Mouse (Mus musculus) heart, embryonic 13.5 days (tissue): ENCODE measurements around the gene Hnrnpa3. TPM values are rescaled to one million over a fixed set of nuclear protein-coding genes. Genes with fewer than 3 reads are reported as not detected.
"Not testable (repeated sequence)": the region's sequence is repeated elsewhere in the genome, so short reads cannot be mapped to it uniquely, and the experiment has no call there.

Experiments used
- ATAC-seq: fragments of 200-750 bp; cut with Nextera tagmentation; 2 replicates; pipeline ENCODE4 v1.8.0; 2017; ENCODE audit warnings: moderate TSS enrichment; ENCODE audit not compliant: insufficient number of reproducible peaks, low FRiP score, low TSS enrichment; ENCODE audit errors: extremely low read depth
- H3K27ac ChIP-seq: fragments of 300-500 bp; sonication (generic); replicated peaks from 2 replicates; pipeline ENCODE4 v1.5.1; 2015; ENCODE audit warnings: moderate library complexity, mild to moderate bottlenecking, inconsistent platforms
- H3K27me3 ChIP-seq: fragments of 300-500 bp; sonication (generic); replicated peaks from 2 replicates; pipeline ENCODE4 v1.6.1; 2015; ENCODE audit warnings: mild to moderate bottlenecking, inconsistent platforms
- H3K36me3 ChIP-seq: fragments of 300-500 bp; sonication (generic); 2 replicates; pipeline ENCODE4 v1.6.1; 2015; ENCODE audit warnings: mild to moderate bottlenecking, inconsistent platforms
- H3K4me1 ChIP-seq: fragments of 300-500 bp; sonication (generic); 2 replicates; pipeline ENCODE4 v1.6.1; 2015; ENCODE audit warnings: inconsistent platforms
- H3K4me2 ChIP-seq: fragments of 300-500 bp; sonication (generic); 2 replicates; pipeline ENCODE4 v1.6.1; 2015; ENCODE audit warnings: inconsistent platforms, mild to moderate bottlenecking, moderate library complexity
- H3K4me3 ChIP-seq: fragments of 300-500 bp; sonication (generic); 2 replicates; pipeline ENCODE4 v1.5.1; 2015; ENCODE audit warnings: moderate library complexity, mild to moderate bottlenecking, inconsistent platforms
- H3K9ac ChIP-seq: fragments of 300-500 bp; sonication (generic); 2 replicates; pipeline ENCODE4 v1.6.1; 2015; ENCODE audit warnings: inconsistent platforms, mild to moderate bottlenecking, moderate library complexity
- H3K9me3 ChIP-seq: fragments of 300-500 bp; sonication (generic); 2 replicates; pipeline ENCODE4 v1.6.1; 2016; ENCODE audit warnings: inconsistent platforms
- WGBS: fragments of 180-500 bp; shearing (Covaris S2); methylation state at CpG from one replicate; pipeline ENCODE4 v1.1.7; 2015; ENCODE audit warnings: mixed read lengths; 5-methylcytosine and 5-hydroxymethylcytosine counted together
- polyA plus RNA-seq: library from polyadenylated mRNA; unstranded; fragments of >200 nt; fragmentation: Nextera tagmentation; extraction: Ambion mirVana; gene quantifications from 2 replicates; pipeline ENCODE4 v1.2.1, GENCODE M21; 2015

Hnrnpa3 gene
- polyA plus RNA-seq, 1 experiment from 2014 or later = 188 TPM

DNA sequence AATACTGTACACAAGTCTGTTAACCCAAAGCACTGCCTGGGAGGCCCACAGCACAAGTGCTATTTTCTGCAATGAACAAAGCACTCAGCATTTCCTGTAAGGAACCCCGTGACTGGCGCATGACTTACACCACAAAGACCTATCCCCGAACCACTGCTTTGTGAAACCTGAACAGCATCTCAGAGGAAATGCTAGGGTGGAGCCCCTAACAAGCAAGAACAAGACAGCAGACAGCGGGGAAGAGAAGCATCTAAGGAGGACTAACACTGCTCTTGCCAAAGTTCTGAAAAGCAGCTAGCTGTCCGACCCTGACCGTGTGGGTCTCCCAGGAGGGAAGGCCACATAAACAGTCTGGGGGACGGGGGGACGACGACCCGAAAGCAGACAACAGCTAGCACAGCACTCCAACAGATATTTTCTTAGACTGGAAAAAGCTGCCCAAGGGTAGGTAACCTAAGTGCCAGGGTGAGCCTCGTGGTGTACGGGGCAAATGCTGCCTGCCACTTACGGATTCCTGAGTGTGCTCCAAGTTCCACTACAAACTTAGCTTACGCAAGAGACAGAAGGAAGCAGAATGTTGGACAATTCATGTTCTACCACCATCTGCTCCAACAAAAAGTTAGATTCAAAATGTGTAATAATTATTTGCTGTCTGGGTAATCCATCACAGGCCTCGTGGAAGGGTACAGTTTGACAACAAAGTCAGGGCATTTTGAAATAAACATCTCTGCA, 24.1 kb downstream of the Hnrnpa3 start:
- peak overlapping the region; percentile 24 for H3K9ac ChIP-seq
- 49% methylated on average over 15 of the region's 15 CpGs for WGBS
- peak overlapping the region; percentile 30 for H3K4me2 ChIP-seq
- H3K4me1 ChIP-seq = peaks cover 77% of the 10 kb centered on the region
- H3K36me3 ChIP-seq = peaks cover 11% of the 10 kb centered on the region
- ATAC-seq = no peak
- H3K27me3 ChIP-seq = no peaks in the 10 kb centered on the region
- peak overlapping the region; percentile 87 for H3K27ac ChIP-seq
- H3K9me3 ChIP-seq = no peaks in the 10 kb centered on the region
- no peak overlapping the region for H3K4me3 ChIP-seq

DNA sequence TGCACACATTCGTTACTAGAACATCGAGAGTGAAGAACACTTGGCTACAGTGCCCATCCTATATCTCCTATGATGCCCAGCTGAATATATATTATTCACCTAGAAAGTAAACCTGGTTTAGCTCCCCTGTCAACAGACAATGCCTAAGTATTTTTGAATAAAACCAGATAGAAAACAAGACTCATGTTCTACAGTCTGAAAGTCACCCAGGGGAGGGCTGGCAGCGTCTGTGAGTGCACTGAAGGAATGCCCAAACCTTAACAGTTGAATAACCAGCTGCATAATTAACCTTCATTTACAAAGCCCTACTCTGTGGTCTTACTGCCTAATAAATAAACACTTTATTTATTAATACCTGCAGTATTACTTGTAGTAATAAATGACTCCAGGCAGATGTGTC, 25.5 kb downstream of the Hnrnpa3 start:
- no peak for ATAC-seq
- Histone ChIP-seq H3K4me1 (peaks cover 91% of the 10 kb centered on the region), H3K27ac (no peak overlapping the region), H3K36me3 (no peaks in the 10 kb centered on the region), H3K27me3 (no peaks in the 10 kb centered on the region), H3K9me3 (no peaks in the 10 kb centered on the region), H3K4me3 (no peak overlapping the region), H3K4me2 (no peak overlapping the region), H3K9ac (no peak overlapping the region)
- 80% methylated on average over 3 of the region's 3 CpGs for WGBS

DNA sequence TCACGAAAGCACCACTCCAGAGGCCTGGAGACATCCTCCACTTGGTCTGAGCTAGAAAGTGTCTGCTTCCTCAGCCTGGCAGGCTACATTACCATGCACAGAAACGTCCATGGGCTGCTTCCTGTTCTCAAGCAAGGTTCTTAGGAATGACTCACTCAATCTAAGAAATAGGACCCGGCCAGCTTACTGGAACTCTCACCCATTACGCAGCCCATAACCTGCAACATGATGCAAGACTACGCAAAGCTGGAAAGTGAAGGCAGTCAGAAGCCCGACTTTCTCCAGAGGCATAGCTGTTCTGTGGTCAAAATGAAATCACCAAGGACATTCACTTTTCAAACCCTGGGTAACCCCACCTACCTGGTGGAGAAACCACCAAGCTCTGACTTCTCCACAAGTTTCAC, 26.4 kb downstream of the Hnrnpa3 start:
- no peaks in the 10 kb centered on the region for H3K9me3 ChIP-seq
- H3K4me3 ChIP-seq = no peak overlapping the region
- H3K4me2 ChIP-seq = no peak overlapping the region
- WGBS = 58% methylated on average over 6 of the region's 6 CpGs
- ATAC-seq = no peak
- peaks cover 97% of the 10 kb centered on the region for H3K4me1 ChIP-seq
- no peaks in the 10 kb centered on the region for H3K36me3 ChIP-seq
- 0 out of 2 replicates have a peak overlapping the region, but pooled peaks have one; percentile 55 for H3K9ac ChIP-seq
- H3K27me3 ChIP-seq = no peaks in the 10 kb centered on the region
- H3K27ac ChIP-seq = 0 out of 2 replicates have a peak overlapping the region, but pooled peaks have one; percentile 16

DNA sequence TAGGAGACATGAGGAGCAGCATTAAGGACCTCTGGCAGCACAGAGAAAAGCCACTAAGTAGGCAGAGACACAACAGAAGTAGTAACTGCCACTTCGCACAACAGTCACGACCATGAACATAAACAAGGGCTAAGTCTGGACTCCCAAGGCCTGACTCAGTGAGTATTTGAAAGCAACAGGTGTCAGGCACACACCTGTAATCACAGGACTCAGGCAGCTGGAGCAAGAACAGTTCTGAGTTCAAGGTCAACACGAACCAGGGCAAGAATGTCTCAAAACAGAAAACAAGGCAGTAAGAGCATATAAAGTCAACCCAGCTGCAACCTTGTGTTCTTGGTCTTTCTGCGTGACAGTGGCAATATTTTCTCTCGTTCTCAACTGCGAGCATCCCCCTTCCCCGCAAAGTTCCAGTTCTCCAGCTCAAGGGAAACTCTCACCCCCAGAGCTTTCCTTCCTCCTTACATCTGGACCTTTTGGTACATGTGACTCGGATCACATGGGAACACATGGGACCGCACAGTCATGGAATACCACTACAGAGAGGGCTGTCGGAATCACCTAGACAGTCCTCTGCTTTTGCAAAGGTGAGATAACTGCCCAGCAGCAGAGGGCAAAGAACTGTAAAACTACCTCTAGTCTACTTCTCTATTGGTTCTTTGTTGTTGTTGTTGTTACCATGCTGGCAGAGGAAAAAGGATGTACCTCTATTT, 28.1 kb downstream of the Hnrnpa3 start:
- Histone ChIP-seq H3K9me3 (no peaks in the 10 kb centered on the region), H3K4me3 (no peak overlapping the region), H3K4me2 (no peak overlapping the region), H3K36me3 (no peaks in the 10 kb centered on the region), H3K4me1 (peaks cover 96% of the 10 kb centered on the region), H3K9ac (no peak overlapping the region), H3K27ac (no peak overlapping the region), H3K27me3 (no peaks in the 10 kb centered on the region)
- WGBS = 83% methylated on average over 10 of the region's 10 CpGs
- ATAC-seq = no peak

DNA sequence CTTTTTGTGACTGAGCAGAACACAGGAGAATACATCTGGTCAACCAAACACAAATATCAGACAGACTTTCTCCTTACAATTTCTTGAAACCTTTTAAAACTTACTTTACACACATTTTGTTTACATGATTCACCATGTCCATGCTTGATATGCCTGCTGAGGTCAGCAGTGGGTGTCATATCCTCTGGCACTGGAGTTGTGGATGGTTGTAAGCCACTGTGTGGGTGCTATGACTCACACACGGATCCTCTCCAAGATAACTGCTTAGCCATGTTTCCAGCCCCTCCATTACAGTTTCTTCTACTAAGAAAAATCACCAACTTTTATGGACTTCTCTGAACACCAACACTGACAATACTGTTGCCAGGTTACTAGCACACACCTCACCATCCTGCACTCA, 29.8 kb downstream of the Hnrnpa3 start:
- 66% methylated on average over 1 of the region's 1 CpGs for WGBS
- H3K27ac ChIP-seq = peak overlapping the region; percentile 59; the same call in 1 of the 2 replicates
- H3K27me3 ChIP-seq = no peaks in the 10 kb centered on the region
- H3K36me3 ChIP-seq = no peaks in the 10 kb centered on the region
- H3K9me3 ChIP-seq = no peaks in the 10 kb centered on the region
- no peak overlapping the region for H3K4me2 ChIP-seq
- peaks cover 97% of the 10 kb centered on the region for H3K4me1 ChIP-seq
- no peak overlapping the region for H3K9ac ChIP-seq
- ATAC-seq = no peak
- no peak overlapping the region for H3K4me3 ChIP-seq

DNA sequence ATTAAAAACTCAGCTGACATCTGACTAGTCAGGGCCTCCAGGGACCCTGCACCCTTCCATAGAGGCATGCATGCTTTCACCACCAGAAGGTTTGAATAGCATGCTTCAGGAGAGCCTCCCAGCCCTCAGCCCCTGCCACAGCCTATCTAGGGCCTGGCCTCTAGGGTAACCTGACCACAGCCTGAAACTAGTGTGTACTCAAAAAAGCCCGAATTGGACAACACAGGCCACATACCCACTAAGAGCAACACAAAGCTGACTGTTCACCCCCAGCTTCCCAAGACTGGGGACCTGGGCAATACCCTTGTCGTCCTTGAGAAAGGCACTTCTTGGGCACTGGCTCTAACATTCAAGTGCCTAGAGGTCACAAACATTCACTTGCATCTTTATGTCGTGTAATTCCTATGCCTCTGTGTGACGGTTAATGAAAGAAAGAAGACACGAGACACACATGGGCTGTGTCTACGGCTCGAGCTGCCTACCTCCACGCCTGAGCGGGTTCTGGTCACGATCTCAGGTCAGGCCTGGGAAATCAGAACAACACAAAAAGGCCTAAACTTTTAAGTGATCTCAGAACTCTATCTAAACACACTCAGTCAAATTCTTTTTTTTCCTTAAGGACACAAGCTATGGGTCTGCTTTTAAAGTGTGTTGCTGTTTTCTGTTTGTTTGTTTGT, 30.6 kb downstream of the Hnrnpa3 start:
- 79% methylated on average over 10 of the region's 10 CpGs for WGBS
- no peaks in the 10 kb centered on the region for H3K27me3 ChIP-seq
- H3K4me2 ChIP-seq = no peak overlapping the region
- H3K36me3 ChIP-seq = no peaks in the 10 kb centered on the region
- no peaks in the 10 kb centered on the region for H3K9me3 ChIP-seq
- peaks cover 96% of the 10 kb centered on the region for H3K4me1 ChIP-seq
- H3K9ac ChIP-seq = peak overlapping the region; percentile 25; the same call in 1 of the 2 replicates
- no peak overlapping the region for H3K4me3 ChIP-seq
- H3K27ac ChIP-seq = peak overlapping the region; percentile 59
- ATAC-seq = no peak

DNA sequence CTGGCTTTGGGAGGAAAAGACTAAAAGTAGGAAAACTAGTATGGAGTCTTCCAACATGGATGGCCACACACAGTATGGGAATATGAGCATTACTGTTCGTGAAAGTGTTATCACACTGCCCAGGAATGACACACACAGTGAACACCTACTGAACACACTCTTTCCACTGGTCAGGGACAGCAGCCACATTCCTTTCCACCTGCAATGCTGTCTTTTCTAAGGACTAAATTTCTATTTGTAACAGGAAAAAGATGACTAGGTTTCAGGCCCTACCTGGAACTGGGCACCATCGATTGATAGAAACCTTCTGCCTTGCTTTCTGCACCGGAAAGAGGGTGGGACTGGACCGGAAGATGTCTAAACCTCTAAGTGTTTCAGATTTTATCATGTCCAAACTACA, 31.6 kb downstream of the Hnrnpa3 start:
- no peak overlapping the region for H3K4me3 ChIP-seq
- H3K9me3 ChIP-seq = no peaks in the 10 kb centered on the region
- WGBS = 77% methylated on average over 4 of the region's 4 CpGs
- 0 out of 2 replicates have a peak, but pooled peaks cover 2% of the 10 kb centered on the region for H3K36me3 ChIP-seq
- no peaks in the 10 kb centered on the region for H3K27me3 ChIP-seq
- no peak overlapping the region for H3K9ac ChIP-seq
- no peak overlapping the region for H3K4me2 ChIP-seq
- peaks cover 87% of the 10 kb centered on the region for H3K4me1 ChIP-seq
- no peak for ATAC-seq
- H3K27ac ChIP-seq = 0 out of 2 replicates have a peak overlapping the region, but pooled peaks have one; percentile 12

DNA sequence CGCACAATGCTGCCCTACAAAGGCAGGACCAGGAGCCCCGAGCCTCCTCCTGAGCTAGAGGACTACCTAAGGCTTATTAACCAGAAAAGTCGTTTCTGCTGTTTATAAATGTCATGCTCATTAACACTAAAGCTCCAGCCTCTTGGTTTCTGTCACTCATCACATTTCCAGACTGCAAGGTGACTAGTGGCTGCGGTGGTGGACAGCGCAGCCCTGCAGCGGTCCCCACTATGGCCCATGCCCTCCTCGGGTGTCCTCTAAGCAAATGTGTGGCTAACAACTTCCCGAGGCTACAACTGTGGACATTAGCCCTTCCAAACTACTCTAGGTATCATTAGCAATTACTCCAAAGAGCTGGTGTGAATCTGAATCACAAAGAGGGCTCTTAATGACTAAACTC, 32.3 kb downstream of the Hnrnpa3 start:
- ATAC-seq = no peak
- Histone ChIP-seq H3K27ac (peak overlapping the region; percentile 61), H3K4me1 (peaks cover 87% of the 10 kb centered on the region), H3K4me3 (no peak overlapping the region), H3K27me3 (no peaks in the 10 kb centered on the region), H3K9ac (peak overlapping the region; percentile 44; the same call in 1 of the 2 replicates), H3K4me2 (peak overlapping the region; percentile 22; the same call in 1 of the 2 replicates), H3K36me3 (0 out of 2 replicates have a peak, but pooled peaks cover 3% of the 10 kb centered on the region), H3K9me3 (no peaks in the 10 kb centered on the region)
- WGBS = 37% methylated on average over 8 of the region's 8 CpGs

DNA sequence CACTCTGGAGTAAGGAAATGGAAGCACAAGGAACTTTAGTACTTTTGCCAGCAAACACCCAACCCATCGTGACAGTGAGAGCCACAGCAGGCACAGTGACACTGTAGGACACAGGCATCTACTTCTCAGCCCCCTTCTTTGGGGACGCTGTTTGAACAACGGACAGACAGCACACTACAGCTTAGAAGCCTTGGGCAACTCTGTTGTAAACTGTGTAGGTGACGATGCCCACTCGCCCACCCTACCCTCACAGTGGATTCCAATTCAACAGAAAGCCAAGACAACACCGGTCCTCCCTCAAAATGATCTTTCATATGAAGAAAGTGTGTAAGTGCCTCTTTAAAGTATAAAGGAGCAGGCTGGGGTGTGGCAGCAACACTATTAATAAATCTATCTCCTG, 33.3 kb downstream of the Hnrnpa3 start:
- H3K4me3 ChIP-seq = no peak overlapping the region
- peaks cover 87% of the 10 kb centered on the region for H3K4me1 ChIP-seq
- peak overlapping the region; percentile 42; the same call in 1 of the 2 replicates for H3K9ac ChIP-seq
- H3K27me3 ChIP-seq = no peaks in the 10 kb centered on the region
- 78% methylated on average over 6 of the region's 6 CpGs for WGBS
- no peaks in the 10 kb centered on the region for H3K9me3 ChIP-seq
- H3K27ac ChIP-seq = peak overlapping the region; percentile 57; the same call in 1 of the 2 replicates
- 0 out of 2 replicates have a peak, but pooled peaks cover 3% of the 10 kb centered on the region for H3K36me3 ChIP-seq
- ATAC-seq = no peak
- H3K4me2 ChIP-seq = 0 out of 2 replicates have a peak overlapping the region, but pooled peaks have one; percentile 1

DNA sequence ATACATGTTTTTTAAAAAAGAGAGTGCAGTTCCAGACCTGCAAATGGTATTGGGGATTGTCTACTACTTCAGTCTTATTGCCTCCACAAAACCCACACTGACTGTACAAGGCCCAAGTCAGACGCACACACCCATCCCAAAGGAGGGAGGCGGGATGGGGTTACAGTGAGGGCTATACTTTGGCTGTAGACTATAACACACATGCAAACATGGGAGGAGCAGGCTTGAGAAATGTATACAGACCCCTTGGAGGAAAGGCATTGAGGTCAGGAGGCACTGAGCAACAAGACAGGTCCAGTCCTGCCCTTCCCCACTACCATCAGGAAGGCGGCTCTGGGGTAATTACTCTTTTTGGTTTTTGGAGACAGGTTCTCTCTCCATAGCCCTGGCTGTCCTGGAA, 35.9 kb downstream of the Hnrnpa3 start:
- H3K4me2 ChIP-seq, H3K27ac ChIP-seq, H3K27me3 ChIP-seq, H3K9ac ChIP-seq, H3K9me3 ChIP-seq, H3K36me3 ChIP-seq, H3K4me3 ChIP-seq, ATAC-seq: not testable (repeated sequence)
- 89% methylated on average over 3 of the region's 3 CpGs for WGBS
- peaks cover 85% of the 10 kb centered on the region for H3K4me1 ChIP-seq
